Mouse (Mus musculus) G1E-ER4 (cell line): ENCODE measurements around the gene Gm3336. TPM values are rescaled to one million over a fixed set of nuclear protein-coding genes. Genes with fewer than 3 reads are reported as not detected.

Experiments
- GATA1 ChIP-seq: IDR thresholded peaks from one replicate; pipeline ENCODE4 v1.8.0; 2012; ENCODE audit warnings: low read length, inconsistent platforms
- polyA plus RNA-seq: library from polyadenylated mRNA; stranded (reverse); fragments of >175 nt; gene quantifications from 2 replicates; pipeline ENCODE4 v1.2.3, GENCODE M21; 2012

Gm3336 gene
- polyA plus RNA-seq, 1 experiment, result not detected

- TF ChIP-seq GATA1, result no peak
Observed at GRCm38 (mm10) chr8:70748246-70749096, 30.1 kb downstream of the Gm3336 start.

- TF ChIP-seq GATA1, result no peak
Observed at GRCm38 (mm10) chr8:70749097-70749674, 30.8 kb downstream of the Gm3336 start.

- no peak for TF ChIP-seq GATA1
Observed at GRCm38 (mm10) chr8:70750128-70750680, 31.9 kb downstream of the Gm3336 start.

- TF ChIP-seq GATA1, result no peak
Observed at GRCm38 (mm10) chr8:70752000-70752764, 33.8 kb downstream of the Gm3336 start.

GRCm38 (mm10) chr8:70753151-70753550 lies 34.8 kb downstream of the Gm3336 start:
- no peak for TF ChIP-seq GATA1

GRCm38 (mm10) chr8:70754043-70754870 lies 35.9 kb downstream of the Gm3336 start, which contains the start of gene Rab3a:
Gene Rab3a (plus strand): TSS chr8:70754679.
- TF ChIP-seq GATA1, result no peak

GRCm38 (mm10) chr8:70754871-70755660 lies 36.7 kb downstream of the Gm3336 start:
- no peak for TF ChIP-seq GATA1

GRCm38 (mm10) chr8:70755661-70756475 lies 37.5 kb downstream of the Gm3336 start:
- TF ChIP-seq GATA1, result no peak

GRCm38 (mm10) chr8:70756476-70757040 lies 38.2 kb downstream of the Gm3336 start:
- no peak for TF ChIP-seq GATA1

GRCm38 (mm10) chr8:70757523-70758307 lies 39.4 kb downstream of the Gm3336 start:
- TF ChIP-seq GATA1, result no peak

- TF ChIP-seq GATA1, result no peak
Observed at GRCm38 (mm10) chr8:70758308-70758615, 39.9 kb downstream of the Gm3336 start.
